14 mouse cellular contexts compared by ENCODE assay signal in genomic region chr17:29440490-29440889, GRCm38 (mm10). TPM values are rescaled to one million over a fixed set of nuclear protein-coding genes. Genes with fewer than 3 reads are reported as not detected.
DNase-seq lines count a peak whose midpoint lies in the region; ATAC-seq and TF ChIP-seq lines count a peak whose summit lies in the region.
"Had no signal": no experiment of that assay in that cellular context is flagged by ENCODE, and none has a peak within 500 bp of the region (broad histone marks: within the 10 kb centered on the region; RNA-seq: fewer than 3 reads in every experiment).

No protein-coding gene starts in this region.

- no peak for ATAC-seq in heart, embryonic 12.5 days (ENCODE audit: insufficient number of reproducible peaks, low FRiP score)
- no peak for ATAC-seq in lung, postnatal 0 days
- ATAC-seq in stomach, embryonic 16.5 days (ENCODE audit: insufficient read depth, low FRiP score) = no peak
- no peak for ATAC-seq in midbrain, embryonic 11.5 days (ENCODE audit: low FRiP score)
- ATAC-seq in granulocyte monocyte progenitor cell, adult 5-6 weeks (replicated peaks; ENCODE audit: poor library complexity, severe bottlenecking) = no peak

- no peak for TF ChIP-seq EP300 in lung, postnatal 0 days (IDR thresholded peaks at IDR 0.05)

- no peaks in the 10 kb centered on the region for H3K27me3 ChIP-seq in heart, embryonic 12.5 days (replicated peaks)
- no peaks in the 10 kb centered on the region for H3K27me3 ChIP-seq in lung, postnatal 0 days (replicated peaks; ENCODE audit: insufficient read depth, low read length)
- no peaks in the 10 kb centered on the region for H3K27me3 ChIP-seq in limb, embryonic 10.5 days (ENCODE audit: low read depth, poor library complexity, severe bottlenecking)
- H3K27me3 ChIP-seq in stomach, embryonic 16.5 days (ENCODE audit: control insufficient read depth, insufficient read depth, low read length) = no peaks in the 10 kb centered on the region
- H3K27me3 ChIP-seq in midbrain, embryonic 11.5 days (ENCODE audit: control insufficient read depth, insufficient read depth, low read length) = no peaks in the 10 kb centered on the region

- no peaks in the 10 kb centered on the region for H3K36me3 ChIP-seq in heart, embryonic 12.5 days
- no peaks in the 10 kb centered on the region for H3K36me3 ChIP-seq in lung, postnatal 0 days (ENCODE audit: insufficient read depth, low read length)
- no peaks in the 10 kb centered on the region for H3K36me3 ChIP-seq in limb, embryonic 10.5 days
- no peaks in the 10 kb centered on the region for H3K36me3 ChIP-seq in stomach, embryonic 16.5 days (ENCODE audit: control insufficient read depth, insufficient read depth, low read length)
- H3K36me3 ChIP-seq in midbrain, embryonic 11.5 days (ENCODE audit: control insufficient read depth, insufficient read depth, low read length) = no peaks in the 10 kb centered on the region

- H3K27ac ChIP-seq in heart, embryonic 12.5 days (ENCODE audit: poor library complexity, severe bottlenecking) = peak overlapping the region; percentile 96
- H3K27ac ChIP-seq in lung, postnatal 0 days (ENCODE audit: low read length) = peak overlapping the region; percentile 14; the same call in 1 of the 2 replicates
- peak overlapping the region; percentile 63; the same call in 1 of the 2 replicates for H3K27ac ChIP-seq in limb, embryonic 10.5 days
- H3K27ac ChIP-seq in stomach, embryonic 16.5 days (ENCODE audit: low read length) = peak overlapping the region; percentile 25; the same call in 1 of the 2 replicates
- no peak overlapping the region for H3K27ac ChIP-seq in midbrain, embryonic 11.5 days (ENCODE audit: low read depth, low read length)
- H3K27ac ChIP-seq: hindbrain, embryonic 14.5 days had no signal

- H3K9me3 ChIP-seq in heart, embryonic 12.5 days (replicated peaks) = no peaks in the 10 kb centered on the region
- H3K9me3 ChIP-seq in lung, postnatal 0 days (ENCODE audit: low read length) = no peaks in the 10 kb centered on the region
- H3K9me3 ChIP-seq in limb, embryonic 10.5 days (replicated peaks) = no peaks in the 10 kb centered on the region
- no peaks in the 10 kb centered on the region for H3K9me3 ChIP-seq in stomach, embryonic 16.5 days (replicated peaks; ENCODE audit: control insufficient read depth, low read length)
- no peaks in the 10 kb centered on the region for H3K9me3 ChIP-seq in midbrain, embryonic 11.5 days (ENCODE audit: control insufficient read depth, low read length)

- peak overlapping the region; percentile 42; the same call in 1 of the 2 replicates for H3K9ac ChIP-seq in heart, embryonic 12.5 days
- no peak overlapping the region for H3K9ac ChIP-seq in lung, postnatal 0 days (replicated peaks; ENCODE audit: low read depth)
- H3K9ac ChIP-seq in stomach, embryonic 16.5 days (ENCODE audit: low read length) = no peak overlapping the region
- no peak overlapping the region for H3K9ac ChIP-seq in midbrain, embryonic 11.5 days (ENCODE audit: low read length)
- H3K9ac ChIP-seq: hindbrain, embryonic 14.5 days had no signal

- no peak overlapping the region for H3K4me2 ChIP-seq in heart, embryonic 12.5 days
- H3K4me2 ChIP-seq in lung, postnatal 0 days (replicated peaks; ENCODE audit: low read depth, low read length) = no peak overlapping the region
- H3K4me2 ChIP-seq in stomach, embryonic 16.5 days (ENCODE audit: low read depth, low read length) = no peak overlapping the region
- no peak overlapping the region for H3K4me2 ChIP-seq in midbrain, embryonic 11.5 days
- H3K4me2 ChIP-seq: hindbrain, embryonic 14.5 days had no signal

- no peak for DNase-seq in heart, adult 18-20 months
- DNase-seq in lung, postnatal 0 days (ENCODE audit: low spot score) = no peak
- no peak for DNase-seq in lung, adult 18-20 months
- DNase-seq in limb, embryonic 10.5 days (ENCODE audit: low spot score) = no peak
- DNase-seq in midbrain, embryonic 11.5 days (ENCODE audit: low spot score, missing footprints) = no peak
- DNase-seq: B cell, adult 2 months; cerebellum, postnatal 25 days; kidney, adult 18-20 months; kidney, postnatal 36 days; lung, adult 2 months had no signal

- TF ChIP-seq CTCF in lung, postnatal 0 days (IDR thresholded peaks at IDR 0.05) = no peak

- peaks cover 68% of the 10 kb centered on the region for H3K4me1 ChIP-seq in heart, embryonic 12.5 days (replicated peaks)
- peaks cover 11% of the 10 kb centered on the region; the same call in 1 of the 2 replicates for H3K4me1 ChIP-seq in lung, postnatal 0 days (ENCODE audit: insufficient read depth, low read depth, low read length)
- H3K4me1 ChIP-seq in limb, embryonic 10.5 days = peaks cover 64% of the 10 kb centered on the region
- peaks cover 39% of the 10 kb centered on the region for H3K4me1 ChIP-seq in stomach, embryonic 16.5 days (ENCODE audit: control insufficient read depth, insufficient read depth, low read length)
- peaks cover 11% of the 10 kb centered on the region for H3K4me1 ChIP-seq in midbrain, embryonic 11.5 days (ENCODE audit: control insufficient read depth, insufficient read depth, low read length)

- H3K4me3 ChIP-seq in heart, embryonic 12.5 days = no peak overlapping the region
- H3K4me3 ChIP-seq in lung, postnatal 0 days (ENCODE audit: low read depth, low read length) = no peak overlapping the region
- no peak overlapping the region for H3K4me3 ChIP-seq in limb, embryonic 10.5 days
- H3K4me3 ChIP-seq in stomach, embryonic 16.5 days (replicated peaks; ENCODE audit: low read length) = no peak overlapping the region
- H3K4me3 ChIP-seq in midbrain, embryonic 11.5 days (ENCODE audit: low read depth, low read length) = no peak overlapping the region

RNA-seq across cellular contexts. Expression of gene Pim1, which starts 50.1 kb away (rescaled TPM):
- 25.1 and 27.0 TPM in 2 replicates for polyA plus RNA-seq in heart, embryonic 12.5 days (2016; fragmentation: Nextera tagmentation; extraction: Ambion mirVana)
- 10 to 100 TPM; 12.7 to 21.2 TPM for total RNA-seq in heart, adult 18-20 months (2021)
- polyA plus RNA-seq in lung, postnatal 0 days (2015; fragmentation: Nextera tagmentation; extraction: Ambion mirVana) = 30.0 and 49.5 TPM in 2 replicates
- polyA plus RNA-seq in limb, embryonic 10.5 days (2016; fragmentation: Nextera tagmentation; extraction: Ambion mirVana) = 27.4 and 31.0 TPM in 2 replicates
- polyA plus RNA-seq in stomach, embryonic 16.5 days (2015; fragmentation: Nextera tagmentation; extraction: Ambion mirVana) = 11.8 and 13.5 TPM in 2 replicates
- polyA plus RNA-seq in midbrain, embryonic 11.5 days (2014; fragmentation: Nextera tagmentation; extraction: Ambion mirVana) = 16.0 and 19.7 TPM in 2 replicates
- 33.0 and 59.6 TPM in 2 replicates for total RNA-seq in granulocyte monocyte progenitor cell, adult 5-6 weeks (2014; fragmentation: Nextera tagmentation)
- total RNA-seq in granulocyte monocyte progenitor cell, adult 5-6 weeks (2017) = 89.9 and 94.0 TPM in 2 replicates
